Mouse (Mus musculus): ENCODE measurements around the gene Mov10l1.

Mov10l1 gene

DNA sequence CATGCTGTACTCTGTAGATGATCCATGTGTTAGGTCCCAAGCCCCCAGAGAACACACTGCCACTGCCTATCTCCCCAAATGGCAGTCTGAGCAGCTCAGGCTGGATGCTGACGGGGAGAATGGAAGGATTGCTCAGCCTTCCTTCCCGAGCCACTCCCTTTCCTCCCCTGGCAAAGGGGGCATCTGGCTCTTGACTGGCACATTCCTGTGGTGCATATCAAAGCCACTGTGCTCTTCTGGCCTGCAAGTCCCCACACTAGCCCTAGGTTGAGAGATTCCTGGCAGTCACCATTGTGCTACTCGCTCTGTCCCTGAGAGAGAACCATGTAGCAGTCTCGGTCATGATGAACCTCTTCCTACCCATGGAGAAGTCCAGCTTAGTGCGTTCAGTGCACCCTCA lies 25.1 kb downstream of the Mov10l1 start:
- no peak for DNase-seq (ENCODE audit: low read depth, low spot score)

DNA sequence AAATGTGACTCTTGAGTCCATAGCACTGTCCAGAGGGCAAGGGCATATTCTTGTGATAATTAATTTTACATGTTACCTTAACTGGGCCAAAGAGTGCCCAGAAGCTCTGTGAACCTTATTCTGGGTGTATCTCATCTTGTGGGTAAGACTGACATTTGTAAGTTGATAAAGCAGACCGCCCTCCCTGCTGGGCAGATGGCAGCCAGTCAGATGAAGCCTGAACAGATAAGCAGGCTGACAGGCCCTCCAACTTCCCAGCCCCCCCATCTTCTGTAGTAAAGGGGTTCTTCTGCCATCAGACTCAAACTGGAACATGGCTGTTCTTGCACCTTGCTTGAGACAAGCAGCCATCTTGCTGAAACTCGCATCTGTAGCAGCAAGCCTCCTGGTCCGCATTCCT lies 34.0 kb downstream of the Mov10l1 start:
- DNase-seq (ENCODE audit: low read depth, low spot score), result no peak

DNA sequence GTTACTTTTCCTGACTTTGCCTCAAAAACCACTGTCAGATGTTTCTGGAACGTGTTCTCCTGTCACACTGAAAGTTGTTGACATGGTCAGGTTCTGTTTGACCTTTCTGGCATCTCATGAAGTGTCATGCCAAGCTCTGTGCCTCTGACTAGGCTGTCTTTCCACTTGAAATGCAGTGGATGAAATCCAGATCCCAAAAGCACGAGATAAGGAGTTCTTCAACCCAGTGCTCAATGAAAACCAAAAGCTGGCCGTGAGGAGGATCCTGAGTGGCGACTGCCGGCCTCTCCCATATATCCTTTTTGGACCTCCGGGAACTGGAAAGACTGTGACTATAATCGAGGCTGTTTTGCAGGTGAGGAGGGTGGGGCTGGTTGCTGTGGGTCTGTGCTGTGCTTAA lies 37.4 kb downstream of the Mov10l1 start:
- DNase-seq (ENCODE audit: low read depth, low spot score), result no peak

DNA sequence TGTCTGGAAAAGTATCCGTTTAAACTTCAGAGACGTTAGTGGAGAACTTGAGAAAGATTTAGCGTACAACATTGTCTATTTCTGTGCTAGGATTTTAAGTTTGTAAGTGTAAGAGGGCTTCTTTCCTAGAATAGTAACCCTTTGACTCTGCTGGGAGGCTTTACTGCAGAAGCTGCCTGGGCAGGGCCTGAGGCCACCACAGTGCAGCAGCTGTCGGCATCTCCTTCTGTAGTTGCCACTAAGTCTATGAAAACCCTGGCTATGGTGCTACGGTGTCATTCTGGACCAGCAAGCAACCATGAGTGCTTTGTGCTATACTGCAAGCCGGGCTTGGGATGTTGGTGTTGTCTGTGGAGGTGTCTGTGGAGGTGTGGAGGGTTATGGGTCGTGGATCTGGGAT lies 37.8 kb downstream of the Mov10l1 start:
- no peak for DNase-seq (ENCODE audit: low read depth, low spot score)

- no peak for DNase-seq (ENCODE audit: low read depth, low spot score)
These were observed 61.7 kb downstream of the Mov10l1 start for GRCm38 (mm10) chr15:89044381-89044780.

GRCm38 (mm10) chr15:89046356-89046755 lies 63.6 kb downstream of the Mov10l1 start:
- no peak for DNase-seq (ENCODE audit: low read depth, low spot score)

- DNase-seq (ENCODE audit: low read depth, low spot score), result no peak
These were observed 72.0 kb downstream of the Mov10l1 start for GRCm38 (mm10) chr15:89054666-89055065.

DNA sequence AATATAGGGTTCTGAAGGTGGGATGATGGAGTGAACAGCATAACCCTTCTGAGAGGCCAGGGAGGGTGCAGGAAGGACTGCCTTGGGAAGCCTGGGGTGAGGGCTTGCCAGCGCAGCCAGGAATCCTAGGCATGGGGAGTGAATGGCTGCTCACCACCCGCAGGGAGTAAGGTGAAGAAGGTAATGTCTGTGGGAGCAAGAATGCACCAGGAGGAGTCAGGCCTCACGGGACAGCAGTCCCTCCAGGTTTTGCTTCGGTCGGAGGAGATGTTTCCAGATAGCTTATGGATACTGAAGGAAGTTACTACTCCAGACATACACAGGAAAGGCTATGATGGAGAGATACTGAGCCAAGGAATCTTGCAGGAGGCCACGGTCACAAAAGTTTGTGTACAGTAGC lies 76.0 kb downstream of the Mov10l1 start:
- DNase-seq (ENCODE audit: low read depth, low spot score), result no peak

DNA sequence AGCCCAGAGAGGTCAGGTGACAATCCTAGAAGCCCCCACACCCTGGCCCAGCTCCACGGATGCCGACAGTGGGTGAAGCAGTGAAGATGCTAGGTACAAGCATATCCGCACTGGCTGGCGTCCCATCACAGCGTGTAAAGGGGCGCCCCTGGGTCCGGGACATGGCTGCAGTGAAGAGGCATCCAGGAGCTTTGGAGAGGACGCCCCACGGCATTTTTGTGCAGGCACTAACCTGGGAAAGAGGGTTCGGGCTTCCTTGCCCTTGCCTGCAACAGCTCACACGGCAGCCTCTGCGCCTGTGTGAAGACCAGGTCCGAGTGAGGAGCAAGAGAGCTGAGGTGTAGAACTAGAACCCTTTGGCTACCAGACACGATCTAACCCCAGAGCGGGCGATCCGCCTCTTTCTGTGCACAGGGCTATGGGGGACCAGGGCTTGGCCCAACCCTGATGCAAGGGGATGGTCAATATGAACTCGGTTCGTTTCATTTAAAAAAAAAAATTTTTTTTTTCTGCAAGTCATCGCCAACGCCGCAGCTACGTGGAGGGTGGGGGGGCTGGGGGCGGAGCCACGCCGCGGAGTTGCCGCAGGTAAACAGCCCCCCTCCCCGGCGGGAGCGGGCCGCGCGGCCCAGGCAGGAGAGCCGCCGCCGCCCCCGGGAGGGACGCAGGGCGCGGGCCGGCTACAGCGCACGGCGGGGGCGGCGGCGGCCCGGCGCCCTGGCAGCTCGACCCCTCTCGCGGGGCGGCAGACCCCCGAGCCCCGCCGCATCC lies 76.6 kb downstream of the Mov10l1 start, which contains the start of gene Panx2:
Gene Panx2, plus strand, starts transcription at position 574 of the 771 bp plus-strand sequence.
- no peak for DNase-seq (ENCODE audit: low read depth, low spot score)

GRCm38 (mm10) chr15:89060032-89060681 lies 77.4 kb downstream of the Mov10l1 start:
- DNase-seq (ENCODE audit: low read depth, low spot score), result no peak

- DNase-seq (ENCODE audit: low read depth, low spot score), result no peak
These were observed 78.2 kb downstream of the Mov10l1 start for GRCm38 (mm10) chr15:89060811-89061460.

- DNase-seq (ENCODE audit: low read depth, low spot score), result no peak
These were observed 79.2 kb downstream of the Mov10l1 start for GRCm38 (mm10) chr15:89061761-89062517.

- no peak for DNase-seq (ENCODE audit: low read depth, low spot score)
These were observed 79.8 kb downstream of the Mov10l1 start for GRCm38 (mm10) chr15:89062518-89062910.

DNA sequence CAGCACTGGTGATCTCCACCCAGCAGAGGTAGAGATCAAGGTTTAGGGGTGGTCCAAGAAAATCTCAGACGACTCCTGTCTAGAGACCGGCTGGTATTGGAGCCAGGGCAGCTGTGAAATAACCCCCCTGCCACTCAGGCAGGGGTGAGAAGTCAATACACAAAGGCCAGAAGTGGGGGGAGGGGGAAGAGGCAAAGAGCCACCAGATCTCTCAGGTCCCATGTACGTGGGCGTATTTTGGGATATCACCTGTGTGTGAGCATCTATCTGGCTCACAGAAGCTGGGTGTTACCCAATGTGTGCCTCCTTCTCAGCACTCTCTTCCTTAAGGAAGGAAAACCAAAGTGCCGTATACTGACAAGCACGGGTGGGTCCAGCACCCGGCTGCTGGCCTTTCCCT lies 80.3 kb downstream of the Mov10l1 start:
- no peak for DNase-seq (ENCODE audit: low read depth, low spot score)

DNA sequence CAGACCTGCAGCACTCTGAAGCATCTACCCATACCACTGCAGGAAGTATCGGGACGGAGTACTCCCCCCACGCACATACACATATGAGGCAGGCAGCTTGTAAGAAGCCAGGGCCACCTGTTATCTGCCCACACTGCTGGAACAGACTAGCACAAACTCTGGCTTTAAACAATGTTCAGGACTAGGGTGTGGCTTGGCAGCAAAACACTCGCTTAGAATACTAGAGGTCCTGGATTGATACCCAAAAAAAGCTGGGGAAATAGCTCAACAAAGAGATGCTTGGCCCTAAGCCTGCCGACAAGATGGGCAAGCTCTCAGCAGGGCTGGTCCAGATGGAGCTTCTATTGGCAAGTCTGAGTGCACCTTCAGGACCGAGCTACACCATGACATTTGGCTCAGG lies 80.8 kb downstream of the Mov10l1 start:
- DNase-seq (ENCODE audit: low read depth, low spot score), result no peak

DNA sequence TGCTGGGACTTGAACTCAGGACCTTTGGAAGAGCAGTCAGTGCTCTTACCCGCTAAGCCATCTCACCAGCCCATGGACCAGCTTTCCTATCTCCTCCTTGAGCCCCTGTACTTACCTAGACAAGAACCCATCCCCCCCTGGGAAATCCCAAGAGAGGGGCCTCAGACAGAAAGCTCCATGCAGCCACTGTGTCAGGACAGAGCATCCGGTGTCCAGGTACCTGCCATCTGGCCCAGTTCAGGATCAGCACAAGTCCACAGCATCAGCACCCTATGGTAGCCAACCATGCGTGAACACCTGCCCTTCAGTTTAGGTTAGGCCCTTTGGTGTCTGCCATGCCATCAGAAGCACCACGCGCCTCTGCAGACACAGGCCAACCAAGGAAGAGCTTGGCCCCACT lies 82.2 kb downstream of the Mov10l1 start:
- no peak for DNase-seq (ENCODE audit: low read depth, low spot score)

DNA sequence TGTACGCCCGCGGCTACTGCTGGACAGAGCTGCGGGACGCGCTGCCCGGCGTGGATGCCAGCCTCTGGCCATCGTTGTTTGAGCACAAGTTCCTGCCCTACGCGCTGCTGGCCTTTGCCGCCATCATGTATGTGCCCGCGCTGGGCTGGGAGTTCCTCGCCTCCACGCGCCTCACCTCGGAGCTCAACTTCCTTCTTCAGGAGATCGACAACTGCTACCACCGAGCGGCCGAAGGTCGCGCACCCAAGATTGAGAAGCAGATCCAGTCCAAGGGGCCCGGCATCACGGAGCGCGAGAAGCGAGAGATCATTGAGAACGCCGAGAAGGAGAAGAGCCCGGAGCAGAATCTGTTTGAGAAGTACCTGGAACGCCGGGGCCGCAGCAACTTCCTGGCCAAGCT lies 84.9 kb downstream of the Mov10l1 start:
- no peak for DNase-seq (ENCODE audit: low read depth, low spot score)

GRCm38 (mm10) chr15:89068226-89068625 lies 85.5 kb downstream of the Mov10l1 start:
- DNase-seq (ENCODE audit: low read depth, low spot score), result no peak

- no peak for DNase-seq (ENCODE audit: low read depth, low spot score)
These were observed 86.7 kb downstream of the Mov10l1 start for GRCm38 (mm10) chr15:89069336-89069840.

DNA sequence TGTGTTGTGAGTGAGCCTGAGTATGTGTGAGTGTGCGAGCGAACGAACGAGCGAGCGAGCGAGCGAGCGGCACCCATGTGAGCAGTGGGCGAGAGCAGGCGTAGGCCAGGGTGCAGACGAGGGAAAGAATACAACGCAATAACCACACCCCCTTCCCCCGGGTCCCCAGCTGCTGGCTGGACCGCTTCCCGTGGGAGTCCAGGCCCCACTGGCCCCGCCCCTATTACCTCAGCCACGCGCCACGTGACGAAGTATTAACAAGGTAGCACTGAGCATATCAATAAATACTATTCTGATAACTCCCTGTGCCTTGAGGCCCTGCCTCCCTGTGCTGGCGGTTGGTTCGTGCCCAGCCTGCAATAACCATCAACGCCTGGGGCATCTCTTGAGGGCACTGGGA lies 87.9 kb downstream of the Mov10l1 start:
- DNase-seq (ENCODE audit: low read depth, low spot score), result no peak

GRCm38 (mm10) chr15:89073993-89074603 lies 91.4 kb downstream of the Mov10l1 start:
- no peak for DNase-seq (ENCODE audit: low read depth, low spot score)
